Mouse (Mus musculus): ENCODE data around the gene Ficd.

DNA sequence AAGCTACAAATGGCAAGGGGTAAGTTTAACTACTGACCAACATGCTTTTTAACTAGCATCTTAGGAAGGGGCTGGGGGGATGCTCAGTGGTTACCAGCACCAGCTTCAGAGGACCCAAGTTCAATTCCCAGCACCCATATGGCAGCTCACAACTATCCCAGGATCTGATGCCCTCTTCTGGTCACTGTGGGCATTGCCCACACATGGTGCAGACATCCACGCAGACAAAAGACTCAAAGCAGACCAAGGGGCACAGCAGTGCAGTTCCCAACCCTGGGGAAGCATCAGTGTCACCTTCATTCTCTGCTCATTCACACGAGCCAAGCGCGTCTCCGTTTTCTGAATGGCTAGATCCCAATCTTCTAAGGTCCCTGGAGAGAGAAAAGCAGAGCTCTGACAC is 12.0 kb downstream of the Ficd start:
- no peak for TF ChIP-seq CTCF (IDR thresholded peaks at IDR 0.05; ENCODE audit: extremely low read depth, insufficient read length, insufficient replicate concordance, low read depth, low read length)
- no peak for TF ChIP-seq POLR2A (IDR thresholded peaks at IDR 0.05; ENCODE audit: low read depth, low read length)

Measured in small intestine, adult 2 months (tissue).